Mouse (Mus musculus) stomach, embryonic 16.5 days (tissue): ENCODE results near the gene Dll4. TPM values are rescaled to one million over a fixed set of nuclear protein-coding genes. Genes with fewer than 3 reads are reported as not detected.

Experiments used
- ATAC-seq: fragments of 200-750 bp; cut with Nextera tagmentation; 2 replicates; pipeline ENCODE4 v1.8.0; 2017; ENCODE audit warnings: moderate number of reproducible peaks, moderate TSS enrichment; ENCODE audit not compliant: insufficient read depth, low FRiP score
- H3K27ac ChIP-seq: fragments of 300-500 bp; sonication (generic); 2 replicates; pipeline ENCODE4 v1.5.1; 2014; ENCODE audit warnings: low read length
- H3K27me3 ChIP-seq: fragments of 300-500 bp; sonication (generic); 2 replicates; pipeline ENCODE4 v1.6.1; 2014; ENCODE audit warnings: low read length, control low read depth, mixed read lengths; ENCODE audit not compliant: control insufficient read depth, insufficient read depth
- H3K36me3 ChIP-seq: fragments of 300-500 bp; sonication (generic); 2 replicates; pipeline ENCODE4 v1.6.1; 2014; ENCODE audit warnings: low read length; ENCODE audit not compliant: control insufficient read depth, insufficient read depth
- H3K4me1 ChIP-seq: fragments of 300-500 bp; sonication (generic); 2 replicates; pipeline ENCODE4 v1.6.1; 2014; ENCODE audit warnings: low read length, control low read depth, mixed read lengths; ENCODE audit not compliant: control insufficient read depth, insufficient read depth
- H3K4me2 ChIP-seq: fragments of 300-500 bp; sonication (generic); 2 replicates; pipeline ENCODE4 v1.6.1; 2014; ENCODE audit warnings: low read depth, low read length, mixed read lengths
- H3K4me3 ChIP-seq: fragments of 300-500 bp; sonication (generic); replicated peaks from 2 replicates; pipeline ENCODE4 v1.5.1; 2014; ENCODE audit warnings: mild to moderate bottlenecking, low read length
- H3K9ac ChIP-seq: fragments of 300-500 bp; sonication (generic); 2 replicates; pipeline ENCODE4 v1.6.1; 2014; ENCODE audit warnings: low read length
- H3K9me3 ChIP-seq: fragments of 300-500 bp; sonication (generic); replicated peaks from 2 replicates; pipeline ENCODE4 v1.6.1; 2016; ENCODE audit warnings: low read length, control low read depth; ENCODE audit not compliant: control insufficient read depth
- WGBS: fragments of 180-500 bp; shearing (Covaris S2); extraction: QIAGEN DNeasy Blood & Tissue Kit; methylation state at CpG from one replicate; pipeline ENCODE4 v1.1.7; 2014; 5-methylcytosine and 5-hydroxymethylcytosine counted together
- polyA plus RNA-seq: library from polyadenylated mRNA; unstranded; fragments of >200 nt; fragmentation: Nextera tagmentation; extraction: Ambion mirVana; gene quantifications from 2 replicates; pipeline ENCODE4 v1.2.1, GENCODE M21; 2015

Dll4 gene
- polyA plus RNA-seq, 1 experiment from 2014 or later, result 6.8 TPM

- Histone ChIP-seq H3K27ac (no peak overlapping the region), H3K4me3 (no peak overlapping the region), H3K27me3 (no peaks in the 10 kb centered on the region), H3K4me2 (no peak overlapping the region), H3K9me3 (peaks cover 8% of the 10 kb centered on the region; the same call in 1 of the 2 replicates), H3K36me3 (no peaks in the 10 kb centered on the region), H3K4me1 (no peaks in the 10 kb centered on the region), H3K9ac (no peak overlapping the region)
- WGBS, result 79% methylated on average over 6 of the region's 6 CpGs
- no peak for ATAC-seq
These were observed 32.7 kb downstream of the Dll4 start for GRCm38 (mm10) chr2:119358249-119358648.

DNA sequence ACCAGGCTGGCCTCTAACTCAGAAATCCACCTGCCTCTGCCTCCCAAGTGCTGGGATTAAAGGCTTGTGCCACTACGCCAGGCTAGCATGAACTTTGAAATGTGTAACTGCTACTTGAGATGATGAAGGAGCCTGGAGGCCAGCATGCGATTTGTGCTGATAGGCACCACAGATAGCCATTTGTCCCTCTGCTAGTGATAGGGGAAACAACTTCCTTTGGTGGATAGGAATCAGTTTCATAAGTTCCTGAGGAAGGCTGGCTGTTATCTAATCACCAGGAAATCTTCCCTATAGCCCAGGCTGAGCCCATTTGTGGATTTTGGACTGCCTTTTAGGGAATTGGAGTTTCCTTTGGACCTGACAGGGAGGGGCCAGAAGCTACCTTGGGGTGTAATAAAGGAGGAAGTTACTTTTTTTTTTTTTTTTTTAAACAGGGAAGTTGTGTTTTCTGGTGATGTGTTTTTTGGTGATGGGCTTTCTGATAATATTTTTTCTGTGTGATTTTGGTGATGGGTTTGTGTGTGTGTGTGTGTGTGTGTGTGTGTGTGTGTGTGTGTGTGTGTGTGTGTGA lies 34.2 kb downstream of the Dll4 start:
- Histone ChIP-seq H3K4me3 (no peak overlapping the region), H3K27me3 (no peaks in the 10 kb centered on the region), H3K27ac (no peak overlapping the region), H3K4me2 (no peak overlapping the region), H3K9me3 (peaks cover 8% of the 10 kb centered on the region; the same call in 1 of the 2 replicates), H3K4me1 (no peaks in the 10 kb centered on the region), H3K36me3 (no peaks in the 10 kb centered on the region), H3K9ac (no peak overlapping the region)
- WGBS, result 77% methylated on average over 2 of the region's 2 CpGs
- no peak for ATAC-seq

DNA sequence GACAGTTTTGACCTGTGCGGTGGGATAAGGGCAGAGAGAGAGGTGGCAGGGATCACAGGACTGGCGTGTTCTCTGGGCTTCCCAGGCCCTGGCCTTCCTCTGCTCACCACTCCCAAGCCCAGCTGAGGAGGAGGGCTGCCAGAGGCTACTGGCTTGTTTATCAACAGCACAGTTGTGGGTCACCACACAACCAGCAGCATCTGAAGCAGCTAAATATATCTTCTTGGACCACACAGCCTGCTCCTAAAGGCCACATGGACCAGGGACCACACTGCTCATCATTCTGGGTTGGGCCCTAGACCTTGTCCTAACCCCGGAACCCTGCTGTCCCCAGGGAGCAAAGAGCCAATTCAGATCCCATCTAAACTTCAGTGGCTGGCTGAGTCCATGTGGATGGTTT lies 39.4 kb downstream of the Dll4 start:
- Histone ChIP-seq H3K4me1 (no peaks in the 10 kb centered on the region), H3K4me3 (no peak overlapping the region), H3K36me3 (0 out of 2 replicates have a peak, but pooled peaks cover 4% of the 10 kb centered on the region), H3K27ac (no peak overlapping the region), H3K9ac (no peak overlapping the region), H3K9me3 (peaks cover 5% of the 10 kb centered on the region; the same call in 1 of the 2 replicates), H3K4me2 (no peak overlapping the region), H3K27me3 (no peaks in the 10 kb centered on the region)
- ATAC-seq, result no peak
- 71% methylated on average over 3 of the region's 3 CpGs for WGBS

- H3K9me3 ChIP-seq, result no peaks in the 10 kb centered on the region
- 77% methylated on average over 3 of the region's 3 CpGs for WGBS
- no peak overlapping the region for H3K4me3 ChIP-seq
- H3K27ac ChIP-seq, result no peak overlapping the region
- H3K27me3 ChIP-seq, result no peaks in the 10 kb centered on the region
- H3K36me3 ChIP-seq, result 0 out of 2 replicates have a peak, but pooled peaks cover 4% of the 10 kb centered on the region
- no peak for ATAC-seq
- no peak overlapping the region for H3K4me2 ChIP-seq
- no peaks in the 10 kb centered on the region for H3K4me1 ChIP-seq
- no peak overlapping the region for H3K9ac ChIP-seq
These were observed 41.8 kb downstream of the Dll4 start for GRCm38 (mm10) chr2:119367346-119367745.

- 94% methylated on average over 10 of the region's 10 CpGs for WGBS
- Histone ChIP-seq H3K27me3 (no peaks in the 10 kb centered on the region), H3K4me3 (no peak overlapping the region), H3K4me2 (no peak overlapping the region), H3K4me1 (no peaks in the 10 kb centered on the region), H3K9me3 (no peaks in the 10 kb centered on the region), H3K36me3 (peaks cover 14% of the 10 kb centered on the region; the same call in 1 of the 2 replicates), H3K27ac (no peak overlapping the region), H3K9ac (no peak overlapping the region)
- ATAC-seq, result no peak
These were observed 44.5 kb downstream of the Dll4 start for GRCm38 (mm10) chr2:119370116-119370515.

- WGBS, result 84% methylated on average over 9 of the region's 9 CpGs
- H3K27ac ChIP-seq, result no peak overlapping the region
- H3K36me3 ChIP-seq, result peaks cover 22% of the 10 kb centered on the region
These were observed 51.7 kb downstream of the Dll4 start for GRCm38 (mm10) chr2:119377286-119377685.

DNA sequence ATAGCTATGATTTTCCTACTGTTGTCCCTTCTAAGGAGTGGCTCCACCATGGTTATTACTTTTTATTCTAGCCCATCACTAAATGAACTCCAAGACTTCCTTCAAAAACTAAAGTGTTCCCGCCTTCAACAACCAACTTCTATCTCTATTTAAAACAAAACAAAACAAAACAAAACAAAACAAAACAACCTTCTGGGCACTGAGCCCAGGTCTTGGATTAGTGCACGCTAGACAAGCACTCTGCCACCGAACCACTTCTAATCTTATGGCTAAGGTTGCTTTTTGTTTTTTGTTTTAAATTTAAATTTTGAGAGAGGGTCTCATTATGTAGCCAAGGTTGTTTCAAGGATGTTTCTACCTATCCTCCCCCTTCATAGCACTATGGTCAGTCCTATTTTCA lies 52.2 kb downstream of the Dll4 start:
- Histone ChIP-seq H3K9me3 (no peaks in the 10 kb centered on the region), H3K4me3 (no peak overlapping the region), H3K4me1 (no peaks in the 10 kb centered on the region), H3K9ac (no peak overlapping the region), H3K27me3 (no peaks in the 10 kb centered on the region), H3K27ac (no peak overlapping the region), H3K4me2 (no peak overlapping the region), H3K36me3 (peaks cover 22% of the 10 kb centered on the region)
- ATAC-seq, result no peak
- WGBS, result 77% methylated on average over 3 of the region's 3 CpGs

More at GRCm38 (mm10) chr2:119377286-119377685, 51.7 kb downstream of the Dll4 start:
- H3K9me3 ChIP-seq, result no peaks in the 10 kb centered on the region
- no peaks in the 10 kb centered on the region for H3K27me3 ChIP-seq
- no peak overlapping the region for H3K4me3 ChIP-seq
- no peak overlapping the region for H3K4me2 ChIP-seq
- H3K4me1 ChIP-seq, result no peaks in the 10 kb centered on the region
- ATAC-seq, result no peak
- no peak overlapping the region for H3K9ac ChIP-seq

DNA sequence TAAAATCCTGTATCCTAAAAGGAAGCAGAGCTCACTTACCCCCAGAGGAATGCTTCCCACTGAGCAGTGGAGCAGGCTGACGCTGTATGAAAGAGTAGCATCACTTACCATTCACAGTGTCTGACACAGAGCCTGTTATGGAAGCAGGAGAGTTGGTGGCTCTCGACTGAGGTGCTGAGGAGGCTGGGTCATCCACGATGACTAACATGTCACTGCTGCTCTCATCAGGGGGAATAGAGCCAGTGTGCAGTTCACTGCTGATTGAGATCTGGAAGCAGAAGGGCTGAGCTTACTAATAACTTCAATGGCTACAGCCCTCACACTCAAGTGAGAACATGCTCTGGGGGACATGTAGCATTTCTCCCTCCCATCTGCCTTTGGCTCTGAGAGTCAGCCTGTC lies 53.9 kb downstream of the Dll4 start:
- H3K36me3 ChIP-seq, result peaks cover 17% of the 10 kb centered on the region

More for the DNA sequence above, 53.9 kb downstream of the Dll4 start:
- no peaks in the 10 kb centered on the region for H3K9me3 ChIP-seq
- no peak overlapping the region for H3K9ac ChIP-seq
- H3K4me1 ChIP-seq, result no peaks in the 10 kb centered on the region
- no peak overlapping the region for H3K4me3 ChIP-seq
- H3K27me3 ChIP-seq, result no peaks in the 10 kb centered on the region
- no peak overlapping the region for H3K4me2 ChIP-seq
- 79% methylated on average over 3 of the region's 3 CpGs for WGBS
- ATAC-seq, result no peak
- H3K27ac ChIP-seq, result no peak overlapping the region
